Mouse (Mus musculus): ENCODE measurements at regions not wholly inside any gene's neighbourhood (a gene's known extent, or its start where the extent isn't known, plus 50 kb on each side); places are given as distances from the start of the nearest gene placed in this dataset.
A peak's percentile ranks its signal among the peaks of the same experiment; 100 is the strongest.

GRCm38 (mm10) chr17:4504951-4505350 lies 489.2 kb upstream of the Arid1b start:
- Histone ChIP-seq H3K27ac (ENCODE audit: low read depth, low read length) (no peak overlapping the region), H3K4me1 (ENCODE audit: control insufficient read depth, insufficient read depth, low read length) (no peaks in the 10 kb centered on the region), H3K4me3 (ENCODE audit: low read depth, low read length) (no peak overlapping the region), H3K9ac (replicated peaks; ENCODE audit: low read depth, low read length) (no peak overlapping the region), H3K9me3 (ENCODE audit: control insufficient read depth, low read length) (no peaks in the 10 kb centered on the region), H3K36me3 (ENCODE audit: control insufficient read depth, insufficient read depth, low read length) (no peaks in the 10 kb centered on the region), H3K4me2 (ENCODE audit: low read depth, low read length) (no peak overlapping the region), H3K27me3 (ENCODE audit: control insufficient read depth, insufficient read depth, low read length) (no peaks in the 10 kb centered on the region)
- 46% methylated on average over 6 of the region's 6 CpGs for WGBS
- ATAC-seq (ENCODE audit: low read depth): no peak

DNA sequence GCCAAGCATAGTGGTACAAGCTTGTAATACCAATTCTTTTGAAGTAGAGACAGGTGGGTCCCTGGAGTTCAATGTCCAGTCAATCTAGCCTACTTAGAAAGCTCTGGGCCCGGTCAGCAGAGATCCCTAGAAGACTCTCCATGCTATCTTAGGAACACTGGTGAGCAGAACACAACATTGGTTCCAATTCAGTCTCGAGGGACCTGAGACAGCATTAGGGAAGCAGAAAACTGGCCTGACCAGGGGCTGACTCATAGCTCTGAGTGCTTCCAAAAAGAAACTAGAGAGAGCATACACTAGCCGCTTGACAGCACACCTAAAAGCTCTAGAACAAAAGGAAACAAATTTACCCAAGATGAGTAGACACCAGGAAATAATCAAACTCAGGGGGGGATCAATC lies 484.6 kb upstream of the Arid1b start:
- Histone ChIP-seq H3K27me3 (ENCODE audit: control insufficient read depth, insufficient read depth, low read length) (no peaks in the 10 kb centered on the region), H3K9ac (replicated peaks; ENCODE audit: low read depth, low read length) (no peak overlapping the region), H3K27ac (ENCODE audit: low read depth, low read length) (no peak overlapping the region), H3K4me3 (ENCODE audit: low read depth, low read length) (no peak overlapping the region), H3K36me3 (ENCODE audit: control insufficient read depth, insufficient read depth, low read length) (no peaks in the 10 kb centered on the region), H3K4me2 (ENCODE audit: low read depth, low read length) (no peak overlapping the region), H3K4me1 (ENCODE audit: control insufficient read depth, insufficient read depth, low read length) (no peaks in the 10 kb centered on the region), H3K9me3 (ENCODE audit: control insufficient read depth, low read length) (no peaks in the 10 kb centered on the region)
- ATAC-seq (ENCODE audit: low read depth): no peak
- WGBS: 80% methylated on average over 3 of the region's 3 CpGs

GRCm38 (mm10) chr17:4516141-4516540 lies 478.0 kb upstream of the Arid1b start:
- 82% methylated on average over 7 of the region's 7 CpGs for WGBS
- no peaks in the 10 kb centered on the region for H3K9me3 ChIP-seq (ENCODE audit: control insufficient read depth, low read length)
- H3K36me3 ChIP-seq (ENCODE audit: control insufficient read depth, insufficient read depth, low read length): no peaks in the 10 kb centered on the region
- no peak for ATAC-seq (ENCODE audit: low read depth)
- H3K4me1 ChIP-seq (ENCODE audit: control insufficient read depth, insufficient read depth, low read length): no peaks in the 10 kb centered on the region
- H3K4me2 ChIP-seq (ENCODE audit: low read depth, low read length): no peak overlapping the region
- H3K4me3 ChIP-seq (ENCODE audit: low read depth, low read length): no peak overlapping the region
- H3K27me3 ChIP-seq (ENCODE audit: control insufficient read depth, insufficient read depth, low read length): no peaks in the 10 kb centered on the region
- H3K27ac ChIP-seq (ENCODE audit: low read depth, low read length): no peak overlapping the region
- H3K9ac ChIP-seq (replicated peaks; ENCODE audit: low read depth, low read length): no peak overlapping the region

DNA sequence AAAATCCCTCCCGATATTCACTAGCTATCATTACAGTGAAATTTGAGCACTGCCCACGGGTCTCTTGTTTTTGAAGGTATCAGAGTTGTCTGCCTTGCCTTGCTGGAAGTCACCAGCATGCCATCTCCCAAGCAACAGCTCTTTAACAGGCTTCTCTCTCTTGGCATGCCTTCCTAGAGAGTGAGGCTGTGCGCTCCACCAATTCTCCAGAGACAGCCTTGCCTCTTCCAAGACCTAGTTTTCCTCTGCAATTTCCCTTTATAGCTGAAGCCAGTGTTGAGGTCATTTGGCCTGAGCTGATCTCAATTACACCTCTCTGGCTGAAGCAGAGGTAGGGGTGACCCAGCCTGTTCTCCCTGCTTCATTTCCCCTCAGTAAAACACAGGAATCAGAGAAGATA lies 477.3 kb upstream of the Arid1b start:
- Histone ChIP-seq H3K4me3 (ENCODE audit: low read depth, low read length) (no peak overlapping the region), H3K4me1 (ENCODE audit: control insufficient read depth, insufficient read depth, low read length) (no peaks in the 10 kb centered on the region), H3K9ac (replicated peaks; ENCODE audit: low read depth, low read length) (no peak overlapping the region), H3K36me3 (ENCODE audit: control insufficient read depth, insufficient read depth, low read length) (no peaks in the 10 kb centered on the region), H3K9me3 (ENCODE audit: control insufficient read depth, low read length) (no peaks in the 10 kb centered on the region), H3K4me2 (ENCODE audit: low read depth, low read length) (no peak overlapping the region), H3K27me3 (ENCODE audit: control insufficient read depth, insufficient read depth, low read length) (no peaks in the 10 kb centered on the region), H3K27ac (ENCODE audit: low read depth, low read length) (no peak overlapping the region)
- 64% methylated on average over 3 of the region's 3 CpGs for WGBS
- no peak for ATAC-seq (ENCODE audit: low read depth)

- no peak for ATAC-seq (ENCODE audit: low read depth)
- WGBS: 94% methylated on average over 4 of the region's 4 CpGs
- Histone ChIP-seq H3K4me3 (ENCODE audit: low read depth, low read length) (no peak overlapping the region), H3K27me3 (ENCODE audit: control insufficient read depth, insufficient read depth, low read length) (no peaks in the 10 kb centered on the region), H3K36me3 (ENCODE audit: control insufficient read depth, insufficient read depth, low read length) (no peaks in the 10 kb centered on the region), H3K9ac (replicated peaks; ENCODE audit: low read depth, low read length) (no peak overlapping the region), H3K9me3 (ENCODE audit: control insufficient read depth, low read length) (no peaks in the 10 kb centered on the region), H3K27ac (ENCODE audit: low read depth, low read length) (no peak overlapping the region), H3K4me1 (ENCODE audit: control insufficient read depth, insufficient read depth, low read length) (no peaks in the 10 kb centered on the region), H3K4me2 (ENCODE audit: low read depth, low read length) (no peak overlapping the region)
Observed at GRCm38 (mm10) chr17:4521031-4521430, 473.1 kb upstream of the Arid1b start.

- Histone ChIP-seq H3K4me2 (ENCODE audit: low read depth, low read length) (no peak overlapping the region), H3K4me1 (ENCODE audit: control insufficient read depth, insufficient read depth, low read length) (no peaks in the 10 kb centered on the region), H3K9me3 (ENCODE audit: control insufficient read depth, low read length) (no peaks in the 10 kb centered on the region), H3K27ac (ENCODE audit: low read depth, low read length) (no peak overlapping the region), H3K36me3 (ENCODE audit: control insufficient read depth, insufficient read depth, low read length) (no peaks in the 10 kb centered on the region), H3K4me3 (ENCODE audit: low read depth, low read length) (no peak overlapping the region), H3K27me3 (ENCODE audit: control insufficient read depth, insufficient read depth, low read length) (no peaks in the 10 kb centered on the region), H3K9ac (replicated peaks; ENCODE audit: low read depth, low read length) (no peak overlapping the region)
- WGBS: 89% methylated on average over 7 of the region's 7 CpGs
- ATAC-seq (ENCODE audit: low read depth): no peak
Observed at GRCm38 (mm10) chr17:4526466-4526865, 467.7 kb upstream of the Arid1b start.

GRCm38 (mm10) chr17:4532126-4532525 lies 462.0 kb upstream of the Arid1b start:
- H3K27me3 ChIP-seq (ENCODE audit: control insufficient read depth, insufficient read depth, low read length): no peaks in the 10 kb centered on the region
- no peak overlapping the region for H3K27ac ChIP-seq (ENCODE audit: low read depth, low read length)
- H3K9ac ChIP-seq (replicated peaks; ENCODE audit: low read depth, low read length): no peak overlapping the region
- no peak overlapping the region for H3K4me2 ChIP-seq (ENCODE audit: low read depth, low read length)
- no peaks in the 10 kb centered on the region for H3K36me3 ChIP-seq (ENCODE audit: control insufficient read depth, insufficient read depth, low read length)
- 89% methylated on average over 2 of the region's 2 CpGs for WGBS
- no peak overlapping the region for H3K4me3 ChIP-seq (ENCODE audit: low read depth, low read length)
- ATAC-seq (ENCODE audit: low read depth): no peak
- H3K9me3 ChIP-seq (ENCODE audit: control insufficient read depth, low read length): peaks cover 2% of the 10 kb centered on the region; the same call in 1 of the 2 replicates
- no peaks in the 10 kb centered on the region for H3K4me1 ChIP-seq (ENCODE audit: control insufficient read depth, insufficient read depth, low read length)

DNA sequence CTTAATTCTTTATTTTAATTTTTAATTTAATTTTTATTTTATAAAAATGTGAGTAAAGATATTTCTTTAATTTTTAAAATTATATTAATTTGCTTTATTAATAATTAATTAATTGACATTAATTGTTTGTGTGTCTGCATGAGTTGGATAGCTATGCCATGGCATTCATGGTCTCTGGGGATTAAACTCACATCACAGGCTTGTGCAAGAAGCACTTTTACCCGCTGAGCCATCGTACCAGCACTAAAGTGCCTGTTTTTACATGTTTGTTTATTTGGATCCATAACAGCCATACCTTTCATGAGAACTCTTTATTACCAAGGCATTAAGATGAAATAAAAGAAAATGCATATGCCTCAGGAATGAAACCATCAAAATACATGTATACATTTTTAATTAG lies 453.7 kb upstream of the Arid1b start:
- Histone ChIP-seq H3K4me1 (ENCODE audit: control insufficient read depth, insufficient read depth, low read length) (0 out of 2 replicates have a peak, but pooled peaks cover 6% of the 10 kb centered on the region), H3K9me3 (ENCODE audit: control insufficient read depth, low read length) (peaks cover 2% of the 10 kb centered on the region; the same call in 1 of the 2 replicates), H3K9ac (replicated peaks; ENCODE audit: low read depth, low read length) (no peak overlapping the region), H3K27me3 (ENCODE audit: control insufficient read depth, insufficient read depth, low read length) (no peaks in the 10 kb centered on the region), H3K36me3 (ENCODE audit: control insufficient read depth, insufficient read depth, low read length) (no peaks in the 10 kb centered on the region), H3K4me2 (ENCODE audit: low read depth, low read length) (no peak overlapping the region), H3K27ac (ENCODE audit: low read depth, low read length) (no peak overlapping the region), H3K4me3 (ENCODE audit: low read depth, low read length) (no peak overlapping the region)
- 35% methylated on average over 2 of the region's 2 CpGs for WGBS
- ATAC-seq (ENCODE audit: low read depth): peak; percentile 71; the same call in 1 of the 2 replicates

GRCm38 (mm10) chr17:4541020-4541743 lies 452.9 kb upstream of the Arid1b start:
- peak; percentile 77; the same call in 1 of the 2 replicates for ATAC-seq (ENCODE audit: low read depth)
- 0 out of 2 replicates have a peak, but pooled peaks cover 6% of the 10 kb centered on the region for H3K4me1 ChIP-seq (ENCODE audit: control insufficient read depth, insufficient read depth, low read length)
- H3K36me3 ChIP-seq (ENCODE audit: control insufficient read depth, insufficient read depth, low read length): no peaks in the 10 kb centered on the region
- H3K4me2 ChIP-seq (ENCODE audit: low read depth, low read length): no peak overlapping the region
- no peak overlapping the region for H3K27ac ChIP-seq (ENCODE audit: low read depth, low read length)
- no peaks in the 10 kb centered on the region for H3K27me3 ChIP-seq (ENCODE audit: control insufficient read depth, insufficient read depth, low read length)
- H3K9me3 ChIP-seq (ENCODE audit: control insufficient read depth, low read length): peaks cover 2% of the 10 kb centered on the region; the same call in 1 of the 2 replicates
- no peak overlapping the region for H3K4me3 ChIP-seq (ENCODE audit: low read depth, low read length)
- H3K9ac ChIP-seq (replicated peaks; ENCODE audit: low read depth, low read length): no peak overlapping the region
- WGBS: 22% methylated on average over 7 of the region's 7 CpGs

Measured in neural tube, embryonic 14.5 days (tissue).